Mouse (Mus musculus): Measurements from ENCODE around the gene Lamb2.

DNA sequence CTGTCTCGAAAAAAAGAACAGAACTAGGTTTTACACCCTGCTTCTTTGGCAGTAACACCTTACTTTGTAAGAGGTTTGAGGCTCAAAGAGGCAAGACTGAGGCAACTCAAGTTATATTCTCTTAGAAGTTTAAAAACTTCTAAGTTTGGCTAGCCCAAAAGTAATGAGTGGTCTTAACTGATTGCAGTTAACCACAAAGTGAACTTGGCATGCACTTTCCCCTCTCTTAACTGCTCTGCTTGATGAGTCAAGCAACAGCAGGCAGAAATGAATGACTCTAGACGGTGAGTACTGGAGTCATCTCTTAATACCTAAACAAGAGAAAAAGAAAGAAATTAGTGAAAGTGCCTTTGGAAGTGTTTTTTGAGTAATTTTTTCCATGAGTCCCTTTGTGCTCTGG lies 42.1 kb downstream of the Lamb2 start:
- no peak for TF ChIP-seq EP300 (IDR thresholded peaks at IDR 0.05)
- TF ChIP-seq CTCF (IDR thresholded peaks at IDR 0.05), result no peak
